Mouse (Mus musculus): ENCODE data around the gene Tmc3. TPM values are rescaled to one million over a fixed set of nuclear protein-coding genes. Genes with fewer than 3 reads are reported as not detected.
A peak's percentile ranks its signal among the peaks of the same experiment; 100 is the strongest.

The Tmc3 gene
- total RNA-seq, 4 experiments from 2014 or later = 0.41 to 0.75 (median 0.49) TPM

GRCm38 (mm10) chr7:83598997-83599912 is 14.5 kb downstream of the Tmc3 start:
- no peak for DNase-seq (ENCODE audit: low spot score in 2 of 2)

- peak in 1 of 2 experiments; percentile 43 for DNase-seq (ENCODE audit: low spot score in 2 of 2)
Measured at GRCm38 (mm10) chr7:83599913-83600286, 15.2 kb downstream of the Tmc3 start.

- no peak for DNase-seq (ENCODE audit: low spot score in 2 of 2)
Measured at GRCm38 (mm10) chr7:83604180-83604944, 19.6 kb downstream of the Tmc3 start.

DNA sequence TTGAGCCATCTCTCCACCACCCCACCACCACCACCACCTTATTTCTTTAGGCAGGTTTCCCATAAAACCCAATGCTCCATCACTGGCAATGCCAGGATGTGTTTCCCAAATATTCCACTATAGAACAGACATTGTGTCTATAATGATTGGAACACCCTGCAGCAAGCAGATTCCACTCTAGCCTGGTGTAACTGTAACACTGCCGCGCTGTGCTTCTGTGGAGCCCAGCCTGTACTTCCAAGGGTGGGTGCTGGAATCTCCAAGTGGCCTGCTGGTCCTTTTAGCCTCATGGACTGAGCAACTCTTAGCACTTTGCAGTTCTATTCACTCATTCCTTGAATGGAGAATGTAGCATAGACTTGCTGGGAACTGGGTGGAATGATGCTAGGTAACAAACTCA is 22.1 kb downstream of the Tmc3 start:
- DNase-seq (ENCODE audit: low spot score in 2 of 2) = no peak

DNA sequence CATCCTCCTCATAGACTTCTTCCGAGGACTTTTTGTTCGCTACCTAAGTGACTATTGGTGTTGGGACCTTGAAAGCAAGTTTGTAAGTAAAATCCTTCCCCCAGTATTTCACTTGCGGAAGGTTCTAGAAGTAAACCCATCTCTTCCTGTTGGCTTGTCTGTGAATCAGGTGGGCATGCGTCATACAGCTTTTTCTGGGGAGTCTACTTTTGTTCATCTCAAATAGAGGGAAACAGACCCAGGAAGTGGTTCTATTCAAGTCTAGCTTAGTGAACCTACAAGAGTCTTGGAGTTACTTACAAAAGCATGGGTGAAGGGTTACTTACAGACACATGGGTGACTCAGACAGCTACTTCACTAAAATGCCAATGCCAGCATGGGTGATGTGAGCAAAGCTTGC is 25.2 kb downstream of the Tmc3 start:
- no peak for DNase-seq (ENCODE audit: low spot score in 2 of 2)

- no peak for DNase-seq (ENCODE audit: low spot score in 2 of 2)
Measured at GRCm38 (mm10) chr7:83611886-83612285, 27.2 kb downstream of the Tmc3 start.

- no peak for DNase-seq (ENCODE audit: low spot score in 2 of 2)
Measured at GRCm38 (mm10) chr7:83615272-83615671, 30.5 kb downstream of the Tmc3 start.

DNA sequence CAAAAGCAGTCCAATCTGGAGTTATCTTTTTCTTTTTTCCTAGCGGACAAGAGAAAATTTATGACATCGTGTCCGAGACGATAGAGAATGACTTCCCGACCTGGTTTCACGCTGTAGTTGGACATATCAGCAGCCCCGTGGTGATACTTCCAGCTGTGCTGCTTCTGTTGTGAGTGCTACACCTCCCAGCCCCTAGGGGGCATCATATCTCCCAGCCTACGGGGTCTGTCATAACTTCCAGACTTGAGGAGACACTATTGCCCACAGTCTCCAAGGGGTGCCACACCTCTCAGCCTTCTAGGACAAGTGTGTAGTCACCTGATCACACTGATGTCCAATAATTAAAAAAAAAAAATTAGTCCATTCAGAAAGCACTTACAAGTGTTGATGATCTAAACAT is 31.1 kb downstream of the Tmc3 start:
- no peak for DNase-seq (ENCODE audit: low spot score in 2 of 2)

- DNase-seq (ENCODE audit: low spot score in 2 of 2) = no peak
Measured at GRCm38 (mm10) chr7:83616268-83616667, 31.5 kb downstream of the Tmc3 start.

- no peak for DNase-seq (ENCODE audit: low spot score in 2 of 2)
Measured at GRCm38 (mm10) chr7:83618709-83619108, 34.0 kb downstream of the Tmc3 start.

DNA sequence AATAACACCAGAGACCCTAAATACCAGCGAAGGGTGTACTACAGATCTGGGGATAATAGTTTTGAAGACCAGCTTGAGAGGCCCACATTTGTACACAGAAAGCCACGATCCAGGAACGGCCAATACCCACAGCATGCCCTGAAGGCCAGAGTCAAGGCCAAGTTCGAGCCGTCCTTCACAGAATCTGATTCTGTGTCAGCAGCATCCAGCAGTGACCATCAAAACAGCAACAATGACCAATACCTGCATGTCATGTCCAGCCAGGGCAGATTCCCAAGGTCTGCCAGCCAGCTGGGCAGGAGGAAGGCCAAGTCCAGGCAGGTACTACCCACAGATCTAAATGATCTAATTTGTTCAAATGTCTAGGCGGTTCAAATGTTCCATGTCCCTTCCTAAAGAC is 37.9 kb downstream of the Tmc3 start:
- DNase-seq (ENCODE audit: low spot score in 2 of 2) = no peak

DNA sequence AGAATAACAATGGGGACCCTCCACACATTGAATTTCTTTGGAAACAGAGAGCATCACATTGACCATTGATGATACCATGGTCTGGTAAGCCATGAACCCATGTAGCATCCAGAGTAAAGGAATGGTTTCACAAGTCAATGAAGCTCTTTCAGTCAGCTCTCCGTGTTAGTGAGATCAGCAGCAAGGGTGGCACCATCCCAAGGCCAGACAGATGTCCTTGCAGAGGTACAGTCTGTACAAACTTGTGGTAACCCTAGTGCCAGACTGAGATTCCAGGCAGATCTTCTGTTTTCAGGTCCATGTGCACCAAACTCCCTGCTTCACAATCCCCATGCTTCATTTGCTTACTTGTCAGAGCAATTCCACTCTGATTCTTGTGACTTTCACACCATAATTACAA is 39.3 kb downstream of the Tmc3 start:
- no peak for DNase-seq (ENCODE audit: low spot score in 2 of 2)

DNA sequence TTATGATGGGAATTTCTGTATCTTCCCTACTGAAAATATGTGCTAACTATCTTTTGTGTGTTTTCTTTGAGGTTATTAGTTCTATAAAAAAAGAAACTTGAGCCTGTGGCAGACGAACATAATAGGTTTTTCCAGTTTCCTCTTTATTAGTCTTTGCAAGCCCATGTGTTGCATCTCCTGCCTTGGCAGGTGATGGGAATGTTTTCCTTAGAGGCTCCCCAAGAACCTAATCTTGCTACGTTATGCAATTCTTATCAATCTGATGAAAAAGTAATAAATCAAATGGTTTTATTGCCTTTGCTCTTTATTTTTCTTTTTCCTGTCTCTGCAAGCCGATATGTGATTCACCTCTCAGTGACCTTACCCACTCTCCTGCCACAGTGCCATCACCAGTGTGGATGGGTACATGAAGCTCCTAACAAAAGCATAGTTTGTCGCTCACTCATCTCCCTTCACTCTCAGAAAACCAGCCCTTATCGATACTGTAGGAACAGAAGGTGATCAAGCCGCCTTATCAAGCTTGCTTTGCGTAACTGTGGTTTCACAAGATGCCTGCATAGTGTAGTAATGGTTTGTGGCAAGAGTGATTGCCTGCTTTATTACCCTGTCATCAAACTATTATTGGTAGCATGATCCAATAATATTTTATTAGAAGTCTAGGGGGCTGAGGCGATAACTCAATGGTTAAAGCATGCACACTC is 42.0 kb downstream of the Tmc3 start:
- DNase-seq (ENCODE audit: low spot score in 2 of 2) = no peak

- no peak for DNase-seq (ENCODE audit: low spot score in 2 of 2)
Measured at GRCm38 (mm10) chr7:83627369-83627768, 42.6 kb downstream of the Tmc3 start.

- no peak for DNase-seq (ENCODE audit: low spot score in 2 of 2)
Measured at GRCm38 (mm10) chr7:83631073-83631827, 46.5 kb downstream of the Tmc3 start.

DNA sequence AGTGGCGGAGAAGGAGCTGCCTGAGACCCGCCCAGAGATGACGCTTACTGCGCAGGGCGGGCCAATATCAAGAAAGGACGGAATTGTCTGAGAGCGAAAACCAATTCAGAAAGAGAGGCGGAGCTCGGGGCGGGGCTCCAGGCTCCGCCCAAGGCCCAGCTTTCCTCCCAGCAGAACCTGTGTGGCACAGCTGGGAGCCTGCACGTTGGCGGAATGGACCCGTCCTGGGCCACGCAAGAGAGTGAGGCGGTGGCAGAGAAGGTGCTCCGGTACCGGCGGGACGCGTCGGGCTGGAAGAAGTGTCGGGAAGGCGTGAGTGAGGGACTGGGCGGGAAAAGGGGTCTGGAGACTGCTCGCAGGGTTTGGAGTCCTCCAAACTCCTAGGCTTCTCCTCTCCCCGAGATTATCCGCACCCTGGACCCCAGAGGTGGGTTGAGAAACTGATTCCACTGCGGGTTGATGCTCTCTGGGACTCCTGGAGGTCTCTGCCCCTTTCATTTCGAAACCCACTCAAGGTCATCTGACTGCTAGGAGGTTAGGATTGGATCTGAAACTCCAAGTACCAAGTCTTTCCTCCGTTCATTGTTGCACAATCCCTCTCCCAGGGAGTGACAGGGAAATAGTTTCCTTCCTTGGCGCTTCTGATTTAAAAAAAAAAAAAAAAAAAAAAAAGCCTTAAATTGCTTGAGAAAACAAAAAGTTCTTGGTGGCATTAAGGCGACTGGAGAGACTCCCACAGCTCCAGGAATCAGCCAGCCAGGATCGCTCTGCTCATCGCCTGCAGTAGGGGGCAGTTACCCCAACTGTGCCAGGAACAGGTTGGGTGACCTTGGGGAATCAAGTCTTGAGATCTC is 47.3 kb downstream of the Tmc3 start, which contains the start of gene Stard5:
Gene Stard5, plus strand, starts transcription at position 132 of the 854 bp plus-strand sequence.
- peak; percentile 85 to 86 for DNase-seq (ENCODE audit: low spot score in 2 of 2)

GRCm38 (mm10) chr7:83632682-83633120 is 48.0 kb downstream of the Tmc3 start:
- DNase-seq (ENCODE audit: low spot score in 2 of 2) = no peak

DNA sequence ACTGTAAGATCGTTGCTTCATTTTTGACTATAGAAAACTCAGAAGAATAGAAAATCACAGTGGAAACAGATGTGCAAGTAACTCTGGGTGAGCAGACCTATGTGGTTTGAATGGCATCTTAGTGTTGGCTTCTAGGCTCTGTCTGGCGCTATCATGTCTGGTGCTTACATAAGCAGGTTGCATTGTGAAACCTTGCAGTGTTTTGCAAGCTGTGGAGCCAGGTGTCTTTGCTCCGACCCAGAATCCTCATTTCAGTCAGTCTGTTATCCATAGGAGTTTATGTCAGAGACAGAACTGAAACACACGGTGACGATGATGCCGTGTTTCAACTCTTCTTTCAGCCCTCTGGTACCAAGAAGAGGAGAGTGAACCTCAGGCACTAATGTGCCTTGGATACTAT is 49.1 kb downstream of the Tmc3 start:
- no peak for DNase-seq (ENCODE audit: low spot score in 2 of 2)

- DNase-seq (ENCODE audit: low spot score in 2 of 2) = no peak
Measured at GRCm38 (mm10) chr7:83635726-83636125, 51.0 kb downstream of the Tmc3 start.

DNA sequence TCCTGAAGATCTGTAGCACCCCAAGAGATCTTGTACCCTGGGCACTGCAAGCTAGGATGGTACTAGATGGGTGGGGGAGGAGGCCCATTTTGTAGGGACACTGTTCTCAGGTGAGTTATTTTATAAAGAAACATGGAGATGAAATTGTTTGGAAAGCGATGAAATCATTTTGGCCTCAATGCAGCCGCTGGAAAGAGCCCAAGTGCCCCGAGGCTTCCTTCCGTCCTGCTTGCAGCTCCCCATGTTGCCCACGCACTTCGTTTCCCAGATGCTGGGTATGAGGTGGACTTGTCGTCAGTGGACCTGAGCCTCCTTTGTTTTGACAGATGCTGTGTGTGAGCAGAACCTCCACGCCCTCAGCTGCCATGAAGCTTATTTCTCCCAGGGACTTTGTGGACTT is 51.7 kb downstream of the Tmc3 start:
- DNase-seq (ENCODE audit: low spot score in 2 of 2) = no peak

Measured in layer of hippocampus, adult 8-10 months (tissue).